Comparison of ENCODE assay signal across 8 mouse cellular contexts in the genomic region with DNA sequence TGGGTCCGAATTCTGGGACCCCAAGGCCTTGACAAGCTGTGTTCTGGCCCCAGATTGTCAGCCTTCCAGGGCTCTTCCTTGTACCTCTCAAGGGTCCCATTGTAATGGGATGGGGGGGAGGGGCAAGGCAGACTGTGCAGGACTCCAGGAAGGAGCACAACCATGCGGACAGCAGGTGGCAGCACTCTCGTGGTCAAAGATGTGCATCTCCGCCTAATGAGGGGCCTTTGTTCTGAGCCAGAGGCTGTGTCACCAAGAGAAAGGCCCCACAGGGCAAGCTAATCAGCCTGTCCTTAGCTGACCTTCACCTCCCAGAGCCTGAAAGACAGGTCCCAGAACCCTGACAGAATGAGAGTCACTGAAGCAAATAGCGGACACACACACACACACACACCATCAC.
A peak's percentile ranks its signal among the peaks of the same experiment; 100 is the strongest.
DNase-seq lines count a peak whose midpoint lies in the region; TF ChIP-seq lines count a peak whose summit lies in the region.

No protein-coding gene starts in this region.

- peaks cover 8% of the 10 kb centered on the region for H3K4me1 ChIP-seq in lung, adult 2 months (ENCODE audit: control insufficient read depth, insufficient read depth, low read length)

- no peak overlapping the region for H3K4me3 ChIP-seq in lung, adult 2 months (replicated peaks; ENCODE audit: extremely low read depth, low read depth, low read length)

- 22% methylated on average over 5 of the region's 5 CpGs for WGBS in lung, adult 2 months

- no peak for TF ChIP-seq POLR2A in lung, adult 2 months (IDR thresholded peaks at IDR 0.05; ENCODE audit: borderline replicate concordance, extremely low read depth, low read depth, low read length)

- peak; percentile 83 for DNase-seq in MN1 (ENCODE audit: low spot score)
- DNase-seq in cerebellum, adult 8-10 months = peak; percentile 85
- DNase-seq in forelimb bud, embryonic 11.5 days (ENCODE audit: low read depth, low spot score) = peak; percentile 87
- DNase-seq in heart, postnatal 4 days = peak; percentile 96
- DNase-seq in layer of hippocampus, adult 8-10 months (ENCODE audit: low spot score in 2 of 2) = peak; percentile 78 to 86
- peak; percentile 83 for DNase-seq in lung, adult 2 months
- peak; percentile 58 for DNase-seq in ovary, postnatal 10 days (ENCODE audit: low spot score)
- peak; percentile 42 to 76 for DNase-seq in thymus, postnatal 10 days (ENCODE audit: low spot score in 2 of 2)

- TF ChIP-seq CTCF in lung, adult 2 months (IDR thresholded peaks at IDR 0.05; ENCODE audit: insufficient read depth, low read length) = peak; percentile 91
